Mouse (Mus musculus): ENCODE measurements around the gene Zc3h4.

DNA sequence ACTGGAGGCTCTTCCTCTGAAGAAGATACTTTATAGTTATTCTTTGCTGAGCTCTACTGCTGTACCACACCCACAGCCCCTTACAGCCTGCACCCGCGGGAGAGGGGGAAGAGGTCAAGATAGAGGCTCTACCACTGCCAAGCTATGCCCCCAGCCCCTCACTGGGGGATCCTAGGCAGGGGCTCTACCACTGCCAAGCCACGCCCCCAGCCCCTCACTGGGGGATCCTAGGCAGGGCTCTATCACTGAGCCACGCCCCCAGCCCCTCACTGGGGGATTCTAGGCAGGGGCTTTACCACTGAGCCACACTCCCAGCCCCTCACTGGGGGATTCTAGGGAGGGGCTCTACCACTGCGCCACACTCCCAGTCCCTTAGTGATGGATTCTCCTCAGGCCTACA lies 55.6 kb downstream of the Zc3h4 start:
- TF ChIP-seq CTCF (IDR thresholded peaks at IDR 0.05) (no peak), EP300 (IDR thresholded peaks at IDR 0.05) (no peak)
